Mouse (Mus musculus) leukemia stem cell, adult 10-12 weeks (primary cell): ENCODE data around the gene Zdhhc21. TPM values are rescaled to one million over a fixed set of nuclear protein-coding genes. Genes with fewer than 3 reads are reported as not detected.

Experiments
- polyA plus RNA-seq: library from polyadenylated mRNA; stranded (reverse); fragments of >175 nt; gene quantifications from 2 replicates; pipeline ENCODE4 v1.2.3, GENCODE M21; 2012; ENCODE audit warnings: low replicate concordance

Zdhhc21 gene
- 0.55 and 0.80 TPM in 2 replicates for polyA plus RNA-seq

DNA sequence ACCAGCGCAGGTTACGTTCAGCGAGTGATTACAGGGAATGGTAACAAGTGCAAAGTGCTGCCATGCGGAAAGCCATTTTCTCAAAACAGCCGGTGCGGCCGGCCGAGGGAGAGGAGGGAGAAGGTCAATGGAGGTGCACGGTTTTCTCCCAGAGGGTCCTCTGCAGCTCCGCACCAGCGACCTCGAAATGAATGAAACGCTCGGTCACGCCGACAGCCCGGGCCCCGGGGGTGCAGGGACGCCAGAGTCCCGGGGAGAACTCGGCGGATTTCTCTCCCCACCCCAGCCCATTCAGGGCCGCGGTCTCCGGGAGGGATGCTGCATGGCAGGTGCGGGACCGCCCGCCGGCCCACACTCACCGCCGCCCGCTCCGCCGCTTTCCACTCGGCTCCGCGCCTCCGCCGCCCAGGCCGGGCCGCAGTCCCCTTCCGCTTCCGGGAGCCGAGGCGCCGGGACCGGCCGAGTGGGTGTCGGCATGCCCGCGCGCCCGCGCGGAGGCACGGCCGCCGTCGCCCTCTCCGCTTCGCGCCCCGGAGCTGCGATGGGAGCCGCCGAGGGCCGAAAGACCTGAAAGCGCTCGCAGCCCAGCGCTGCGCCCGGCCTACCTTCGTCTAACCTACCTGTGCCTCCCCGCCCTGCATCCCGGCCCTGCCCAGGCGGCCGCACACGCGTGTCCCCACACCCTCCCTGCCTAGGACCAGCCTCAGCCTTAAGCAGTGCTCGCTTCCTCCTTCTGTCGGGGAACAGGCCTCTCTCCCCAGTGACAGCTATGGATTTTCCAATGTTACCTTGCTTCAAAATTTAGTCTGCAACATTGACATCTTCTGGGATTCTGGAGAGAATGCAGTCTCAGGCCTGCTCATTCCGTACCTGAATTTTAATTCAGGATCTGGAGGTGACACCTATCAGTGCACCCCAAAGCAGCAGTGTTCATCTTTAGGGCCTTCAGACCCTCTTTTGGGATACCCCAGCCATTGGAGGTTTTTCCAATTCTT, at the start of gene Zdhhc21:
Gene Zdhhc21 (minus strand): TSS at position 828 of the 995 bp plus-strand sequence.

DNA sequence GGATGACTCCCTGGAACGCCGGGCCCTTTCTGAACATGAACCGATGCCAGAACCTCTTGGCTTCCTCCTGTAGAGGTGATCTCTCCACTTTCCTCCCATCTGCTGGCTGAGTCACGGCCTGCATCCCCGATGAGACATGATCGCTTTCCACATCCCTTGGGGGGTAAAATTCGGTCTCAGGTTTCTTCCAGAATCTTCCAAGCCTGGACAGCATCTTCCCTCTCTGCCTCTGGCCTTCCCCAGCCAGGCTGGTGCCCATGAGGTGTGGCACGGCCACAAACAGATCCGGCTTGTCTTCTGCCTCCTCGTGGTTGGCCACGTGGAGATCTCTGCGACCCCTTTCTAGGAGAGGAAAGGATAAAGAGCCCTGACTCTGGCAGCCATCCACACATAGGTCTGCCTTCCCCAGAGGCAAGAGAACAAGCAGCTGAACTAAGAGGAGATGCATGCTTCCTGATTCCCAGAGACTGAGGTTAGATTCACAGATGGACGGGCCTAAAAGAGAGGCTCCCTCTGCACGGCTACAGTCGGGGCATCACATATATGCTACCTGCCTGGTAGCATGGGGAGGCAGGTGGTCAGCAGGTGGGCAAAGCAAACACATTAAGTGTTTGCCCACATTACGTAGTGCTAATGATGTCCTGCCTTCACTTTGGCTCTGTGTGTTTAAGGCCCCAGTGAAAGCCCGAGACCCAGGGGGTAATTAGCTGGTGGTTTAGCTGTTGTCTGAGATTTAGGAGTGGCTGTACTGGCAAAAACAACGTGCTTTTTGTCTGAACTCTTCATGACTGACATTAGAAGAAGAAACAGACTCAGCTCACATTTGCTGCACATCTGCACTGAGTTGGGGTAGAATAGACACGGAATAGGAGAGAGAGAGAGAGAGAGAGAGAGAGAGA, 25.1 kb upstream of the Zdhhc21 start, which contains the start of gene Cer1:
Gene Cer1 (minus strand): TSS at position 513 of the 899 bp plus-strand sequence.

Other genes starting within 250 kb of the Zdhhc21 start
- gene Nfib, start 154.2 kb downstream of the Zdhhc21 start, polyA plus RNA-seq: 0.08 and 0.09 TPM in 2 replicates
- gene Cer1, start 25.2 kb upstream of the Zdhhc21 start, polyA plus RNA-seq: not detected in 2 replicates
- gene Frem1, start 192.4 kb upstream of the Zdhhc21 start, polyA plus RNA-seq: 0.15 and 0.82 TPM in 2 replicates